Mouse (Mus musculus) small intestine, adult 2 months (tissue): ENCODE measurements around the gene Tktl1.
"Not testable (repeated sequence)": the region's sequence is repeated elsewhere in the genome, so short reads cannot be mapped to it uniquely, and the experiment has no call there.

Source experiments
- CTCF ChIP-seq: fragments of 200-500 bp; IDR thresholded peaks from 2 replicates; pipeline ENCODE4 v1.5.1; 2012; ENCODE audit warnings: low read depth, mild to moderate bottlenecking, control low read depth, inconsistent platforms, low read length, moderate library complexity, mixed read lengths; ENCODE audit not compliant: insufficient replicate concordance, insufficient read length; ENCODE audit errors: extremely low read depth
- POLR2A ChIP-seq: fragments of 200-500 bp; IDR thresholded peaks from 2 replicates; pipeline ENCODE4 v1.6.1; 2012; ENCODE audit warnings: low read depth, mild to moderate bottlenecking, control low read depth, inconsistent platforms, low read length, moderate library complexity

- not testable (repeated sequence) for TF ChIP-seq CTCF, POLR2A
Measured at GRCm38 (mm10) chrX:74135263-74135662, 41.8 kb upstream of the Tktl1 start, which contains the start of gene Mecp2.
